Mouse (Mus musculus): Measurements from ENCODE around the gene Suclg2.

DNA sequence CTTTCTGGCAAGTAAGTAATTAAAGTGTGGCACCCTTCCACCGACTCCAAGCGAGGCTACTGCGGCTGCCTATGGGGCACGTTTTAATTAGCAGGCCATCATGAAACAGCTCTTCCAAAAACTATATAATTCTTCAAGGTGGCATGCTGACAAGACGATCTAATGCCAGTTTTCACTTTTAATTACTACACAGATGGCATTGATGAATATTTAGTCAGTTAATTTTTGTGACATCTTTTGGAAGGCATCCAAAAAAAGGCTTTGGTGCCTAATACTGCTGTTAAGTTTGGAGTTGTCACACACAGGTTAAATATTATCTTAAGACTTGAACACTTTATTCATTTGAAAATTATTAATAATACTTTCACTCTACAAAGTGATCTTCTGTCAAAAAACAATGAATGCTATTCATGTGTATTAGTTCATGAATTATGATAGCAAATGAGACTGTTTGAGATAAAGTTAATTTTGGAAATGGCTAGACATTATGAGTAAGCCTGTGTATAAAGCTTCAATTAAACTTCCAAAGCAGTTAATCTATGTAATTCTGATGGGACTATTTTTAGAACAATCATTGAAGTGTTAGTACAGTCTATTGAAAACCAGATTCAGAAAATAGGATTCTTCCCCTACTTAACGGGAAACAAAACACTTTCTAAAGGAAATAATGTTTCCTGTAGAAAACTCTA, 131.3 kb downstream of the Suclg2 start:
- no peak for TF ChIP-seq EP300 (IDR thresholded peaks at IDR 0.05; ENCODE audit: low read depth)
- TF ChIP-seq CTCF (IDR thresholded peaks at IDR 0.05; ENCODE audit: low read depth): no peak

Data from heart, postnatal 0 days (tissue).